Mouse (Mus musculus): Measurements from ENCODE around the gene 1600015I10Rik.

Gene 1600015I10Rik

GRCm38 (mm10) chr6:48967868-48968267, 38.2 kb downstream of the 1600015I10Rik start:
- no peak for DNase-seq (ENCODE audit: low spot score)

GRCm38 (mm10) chr6:48974663-48975062, 45.0 kb downstream of the 1600015I10Rik start, which contains the start of gene Doxl2:
TSS of gene Doxl2 (plus strand) at chr6:48974963.
- DNase-seq (ENCODE audit: low spot score) = no peak

DNA sequence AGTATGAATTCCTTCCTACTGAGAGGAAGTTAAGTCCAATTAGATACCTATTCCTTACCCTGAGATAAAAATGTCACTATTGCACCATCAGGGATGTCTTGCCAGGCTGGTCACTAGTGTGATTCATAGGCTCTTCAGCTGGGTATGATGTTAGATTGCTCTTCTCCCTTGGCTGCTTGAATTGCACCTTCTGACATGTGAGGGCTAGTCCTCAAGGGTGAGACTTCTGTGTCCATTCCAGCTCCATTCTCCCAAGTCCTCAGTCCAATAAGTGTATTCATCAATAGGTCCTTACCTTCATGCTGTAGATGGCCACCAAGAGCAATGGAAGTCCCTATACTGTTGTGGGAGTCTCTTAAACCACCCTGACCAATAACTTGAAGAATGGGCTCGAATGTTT, 49.9 kb downstream of the 1600015I10Rik start:
- no peak for DNase-seq (ENCODE audit: low spot score)

DNA sequence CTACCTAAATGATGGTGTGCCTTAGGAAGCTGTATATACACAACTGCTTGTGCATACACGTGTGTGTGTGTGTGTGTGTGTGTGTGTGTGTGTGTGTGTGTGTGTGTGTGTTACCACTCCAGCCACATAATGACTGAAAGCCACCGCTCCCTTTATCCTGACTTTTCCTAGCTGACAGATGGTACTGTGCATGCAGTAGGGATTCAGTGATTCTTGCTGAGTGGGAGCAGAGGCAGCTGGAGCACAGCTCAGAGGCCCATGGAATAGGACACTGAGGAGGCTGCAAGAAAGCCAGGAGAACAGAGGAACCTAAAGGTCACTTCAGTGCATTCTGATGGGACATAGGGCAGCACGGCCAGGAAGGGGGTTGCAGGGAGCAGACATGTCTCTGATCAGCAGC, 52.6 kb downstream of the 1600015I10Rik start:
- DNase-seq (ENCODE audit: low spot score) = no peak

Measured in spleen, adult 12 weeks (tissue).